Mouse (Mus musculus): ENCODE results near the gene Clstn3. TPM values are rescaled to one million over a fixed set of nuclear protein-coding genes. Genes with fewer than 3 reads are reported as not detected.

Gene Clstn3
- total RNA-seq, 2 experiments from 2014 or later: 0.60 to 1.6 TPM

DNA sequence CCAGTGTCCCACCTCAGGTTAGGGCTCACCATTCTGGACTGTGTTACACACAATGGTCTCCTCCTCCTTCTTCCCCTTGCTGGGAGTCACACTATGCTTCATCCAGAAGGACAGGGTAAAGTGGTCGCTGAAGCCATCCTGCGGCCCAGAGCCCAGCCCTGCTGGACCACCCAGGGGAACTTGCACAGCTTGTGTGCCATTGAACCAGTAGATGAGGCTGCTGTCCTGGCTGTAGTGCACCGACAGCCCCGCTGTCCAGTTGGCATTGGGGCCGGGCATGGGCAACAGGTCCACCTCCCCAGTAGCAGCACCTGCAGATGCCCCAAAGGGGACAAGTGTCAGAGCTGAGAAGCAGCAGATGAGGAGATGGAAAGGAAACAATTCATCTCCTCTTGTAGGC is 6.8 kb downstream of the Clstn3 start:
- no peak for DNase-seq
- intact Hi-C loops (cut with DNase I; ENCODE audit: low total_unique reads): no loop called here

DNA sequence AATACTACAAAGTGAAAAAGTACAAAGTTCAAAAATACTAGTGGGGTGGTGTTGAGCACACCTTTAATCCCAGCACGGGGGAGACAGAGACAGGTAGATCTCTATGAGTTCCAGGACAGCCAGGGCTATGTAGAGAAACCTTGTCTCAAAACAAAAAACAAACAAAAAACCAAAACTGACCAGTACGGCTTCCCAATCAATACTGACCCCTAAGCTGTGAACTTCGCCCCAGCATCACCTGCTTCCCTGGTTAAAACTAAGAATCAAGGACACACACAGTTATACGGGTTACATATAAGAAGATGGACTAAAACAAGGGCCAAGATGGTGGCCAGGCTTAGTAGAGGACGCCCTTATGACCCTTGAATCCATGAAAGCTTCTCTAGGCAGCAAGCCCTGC is 8.4 kb downstream of the Clstn3 start:
- intact Hi-C loops (cut with DNase I; ENCODE audit: low total_unique reads): no loop called here

GRCm38 (mm10) chr6:124453756-124454155 is 10.8 kb downstream of the Clstn3 start:
- no peak for DNase-seq
- intact Hi-C loops (cut with DNase I; ENCODE audit: low total_unique reads): no loop called here

More for the DNA sequence above, 8.4 kb downstream of the Clstn3 start:
- no peak for DNase-seq

DNA sequence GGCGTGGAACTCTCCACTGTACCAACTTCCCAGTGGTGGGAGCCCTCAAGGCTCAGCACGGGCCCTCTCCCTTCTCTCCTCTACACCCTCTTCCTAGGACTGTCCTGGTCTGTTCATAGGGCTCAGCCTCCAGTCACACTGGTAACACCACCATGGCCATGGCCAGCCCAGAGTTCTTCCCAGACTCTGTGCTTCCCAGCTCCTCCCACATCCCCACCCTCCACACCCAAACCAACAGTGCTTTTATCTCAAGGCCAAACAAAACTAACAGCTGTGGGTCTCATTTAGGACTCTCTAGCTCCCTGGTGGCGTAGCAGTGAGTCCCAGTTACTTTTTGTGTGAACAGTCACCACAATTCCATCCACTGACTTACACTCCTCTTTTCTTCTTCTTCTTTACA is 12.6 kb downstream of the Clstn3 start:
- no peak for DNase-seq
- intact Hi-C loops (cut with DNase I; ENCODE audit: low total_unique reads): no loop called here

DNA sequence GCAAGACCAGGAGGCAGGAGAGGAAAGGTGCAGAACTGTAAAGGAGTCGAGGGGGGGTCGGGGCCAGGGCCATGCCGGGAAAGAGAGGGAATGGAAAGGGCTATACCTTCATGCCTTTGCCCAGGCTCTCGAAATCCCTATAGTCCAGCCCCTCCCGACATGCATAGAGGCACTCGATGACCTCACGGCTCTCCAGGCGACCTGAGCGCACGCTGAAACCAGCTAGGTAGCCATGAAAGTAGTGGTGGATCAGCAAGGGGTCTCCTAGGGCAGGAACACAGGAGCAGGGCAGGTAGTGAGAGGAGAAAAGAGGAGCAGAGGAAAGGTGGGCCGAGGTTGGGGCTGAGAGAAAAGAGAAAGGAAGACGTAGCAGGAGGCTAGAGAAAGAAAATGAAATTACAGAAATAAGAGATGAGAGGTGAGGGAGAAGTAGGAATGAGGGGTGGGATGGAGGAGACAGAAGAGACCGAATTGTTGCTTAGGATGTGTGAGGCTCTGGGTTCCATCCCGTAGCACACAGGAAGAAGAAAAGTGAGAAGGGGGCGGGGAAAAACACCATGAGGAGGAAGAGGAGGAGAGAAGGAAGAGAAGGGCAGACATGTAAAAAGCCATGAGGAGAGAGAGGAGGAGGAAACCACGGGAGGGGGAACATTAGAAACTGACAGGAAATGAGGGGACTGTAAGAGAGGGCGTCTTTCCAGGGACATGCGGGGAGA is 14.8 kb downstream of the Clstn3 start:
- intact Hi-C loops (cut with DNase I; ENCODE audit: low total_unique reads): no loop called here
- DNase-seq: no peak

DNA sequence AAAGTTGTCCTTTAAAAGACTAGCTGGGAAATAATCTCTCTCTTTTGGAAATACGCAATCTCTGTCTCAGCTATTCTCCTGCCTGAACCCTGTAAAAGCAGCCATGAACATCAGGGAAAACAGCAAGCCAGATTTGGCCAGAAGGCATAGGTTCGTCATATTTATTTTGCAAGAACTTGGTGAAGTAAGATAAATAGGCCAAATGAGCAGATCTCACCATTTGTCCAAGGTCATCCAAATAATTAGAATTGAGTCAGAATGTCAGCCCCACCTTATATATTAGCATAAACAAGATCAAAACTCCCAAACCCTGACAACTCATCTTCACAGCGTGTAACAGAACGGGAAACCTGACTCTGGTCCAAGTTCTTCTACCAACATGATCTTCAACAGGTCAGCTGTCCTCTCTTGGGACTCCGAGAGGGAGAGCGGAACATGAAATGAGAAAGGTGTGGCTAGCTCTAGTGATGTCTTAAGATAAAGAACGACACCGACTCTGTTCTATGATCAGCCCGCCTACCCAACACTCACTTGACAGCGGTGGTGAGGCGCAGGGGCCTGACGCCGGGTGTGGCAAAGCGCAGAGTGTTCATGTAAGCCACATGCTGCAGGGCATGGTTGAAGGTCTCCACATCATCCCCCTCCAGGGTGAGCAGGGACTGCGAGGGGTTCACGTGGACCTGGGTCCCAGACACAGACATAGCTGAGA is 15.5 kb downstream of the Clstn3 start:
- intact Hi-C loops (cut with DNase I; ENCODE audit: low total_unique reads): no loop called here
- DNase-seq: no peak

DNA sequence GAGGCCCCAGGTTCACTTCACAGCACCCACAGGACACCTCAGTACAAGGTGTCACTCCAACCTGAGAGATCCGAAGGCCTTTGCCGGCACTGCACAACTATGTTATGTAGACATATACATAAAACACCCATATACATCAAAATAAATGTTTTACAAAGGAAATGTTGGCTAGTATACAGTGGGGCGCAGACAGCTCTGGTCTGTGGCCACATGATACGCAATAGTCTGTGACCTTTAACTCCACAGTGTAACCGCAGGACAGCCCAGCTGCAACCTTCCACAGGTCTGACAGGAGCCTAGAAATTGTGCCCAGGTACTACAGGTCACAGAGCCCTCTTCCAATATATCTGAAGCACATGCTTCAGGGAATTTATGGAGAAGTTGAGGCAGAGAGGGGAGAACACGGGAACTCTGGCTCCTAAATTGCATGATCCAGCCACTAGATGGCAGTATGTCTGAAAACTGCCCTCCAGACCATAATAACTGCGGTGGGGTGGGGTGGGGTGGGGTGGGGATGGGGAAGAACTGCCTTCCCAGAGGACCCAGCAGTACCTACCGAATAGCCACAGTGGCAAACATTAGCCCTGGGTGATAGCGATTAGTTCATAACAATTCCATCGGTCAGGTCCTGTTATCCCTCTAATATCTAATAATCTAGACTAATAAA is 16.3 kb downstream of the Clstn3 start:
- intact Hi-C loops (cut with DNase I; ENCODE audit: low total_unique reads): no loop called here

DNA sequence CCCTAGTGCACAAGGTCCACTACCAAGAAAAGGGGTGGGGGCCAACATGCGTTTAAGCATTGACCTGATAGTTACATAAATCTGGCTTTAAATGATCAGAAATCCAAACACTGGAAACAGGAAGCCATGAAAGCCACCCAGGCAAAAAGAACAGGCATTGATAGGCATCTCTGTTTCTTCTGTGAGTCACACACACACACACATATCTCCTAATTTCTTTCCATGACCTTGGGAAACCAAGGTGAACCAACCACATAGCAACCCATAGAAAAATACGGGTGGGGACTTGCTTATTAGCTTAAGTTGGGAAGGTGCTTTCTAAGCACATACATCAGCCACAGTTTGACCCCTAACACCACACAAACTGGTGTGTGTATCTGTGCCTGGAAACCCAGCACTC is 17.2 kb downstream of the Clstn3 start:
- intact Hi-C loops (cut with DNase I; ENCODE audit: low total_unique reads): no loop called here
- no peak for DNase-seq

More for the DNA sequence above, 16.3 kb downstream of the Clstn3 start:
- no peak for DNase-seq

DNA sequence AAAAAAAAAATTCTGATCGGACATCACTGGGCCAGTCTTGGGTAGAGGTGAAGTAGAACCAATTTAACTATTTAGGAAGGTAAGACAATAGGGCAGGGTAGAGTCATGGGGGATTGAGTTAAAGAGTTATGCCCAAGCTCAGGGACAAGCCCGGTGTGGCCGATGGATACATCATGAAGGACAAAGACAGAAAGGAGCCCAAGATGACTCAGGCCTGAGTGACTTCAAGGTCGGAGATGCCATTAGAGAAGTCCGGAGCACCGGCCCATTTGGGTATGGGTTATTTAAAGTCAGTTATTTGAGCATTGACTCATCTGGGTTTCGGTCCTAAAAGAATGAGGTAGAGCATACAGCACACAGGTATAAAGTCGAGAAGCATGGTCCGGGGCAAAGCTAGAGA is 18.1 kb downstream of the Clstn3 start:
- intact Hi-C loops (cut with DNase I; ENCODE audit: low total_unique reads): no loop called here
- no peak for DNase-seq

- intact Hi-C loops (cut with DNase I; ENCODE audit: low total_unique reads): no loop called here
- no peak for DNase-seq
Measured at GRCm38 (mm10) chr6:124446024-124446423, 18.6 kb downstream of the Clstn3 start.

DNA sequence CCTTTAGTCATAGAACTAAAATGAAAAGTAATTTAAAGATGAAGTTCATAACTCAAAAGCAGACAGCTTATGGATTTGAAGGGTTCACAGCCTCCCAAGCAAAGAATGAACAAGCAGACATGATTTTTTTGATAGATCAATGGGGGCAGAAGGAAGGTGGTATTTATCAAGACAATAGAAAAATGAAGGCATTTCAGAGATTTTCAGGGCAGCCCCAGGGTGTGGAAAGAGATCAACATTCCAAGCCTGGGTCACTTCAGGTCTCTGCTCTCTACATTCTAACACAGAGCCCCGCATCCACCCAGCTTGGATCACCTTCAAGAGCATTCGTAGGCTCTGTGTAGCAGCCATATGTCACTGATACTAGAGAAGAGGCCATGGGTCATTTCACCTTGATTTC is 21.3 kb downstream of the Clstn3 start:
- DNase-seq: no peak
- intact Hi-C loops (cut with DNase I; ENCODE audit: low total_unique reads): no loop called here

DNA sequence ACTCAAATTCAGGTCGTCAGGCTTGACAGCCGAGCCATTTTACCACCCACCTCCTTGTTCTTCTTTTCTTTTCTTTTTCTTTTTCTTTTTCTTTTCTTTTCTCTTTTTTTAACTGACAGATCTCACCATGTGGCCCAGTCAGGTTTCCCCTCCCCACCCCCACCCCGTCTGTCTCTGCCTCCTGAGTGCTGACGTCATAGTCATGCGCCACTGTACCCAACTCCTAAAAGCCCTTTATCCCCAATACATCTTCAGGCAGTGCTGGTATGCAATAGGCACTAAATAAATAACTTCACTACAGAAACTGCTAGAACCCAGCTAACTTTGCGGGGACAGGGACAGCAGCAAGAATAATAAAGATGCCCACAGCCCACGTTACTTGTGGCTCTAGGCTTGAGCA is 28.3 kb downstream of the Clstn3 start:
- DNase-seq: no peak
- intact Hi-C loops (cut with DNase I; ENCODE audit: low total_unique reads): no loop called here

GRCm38 (mm10) chr6:124435173-124435572 is 29.4 kb downstream of the Clstn3 start:
- no peak for DNase-seq
- intact Hi-C loops (cut with DNase I; ENCODE audit: low total_unique reads): no loop called here

DNA sequence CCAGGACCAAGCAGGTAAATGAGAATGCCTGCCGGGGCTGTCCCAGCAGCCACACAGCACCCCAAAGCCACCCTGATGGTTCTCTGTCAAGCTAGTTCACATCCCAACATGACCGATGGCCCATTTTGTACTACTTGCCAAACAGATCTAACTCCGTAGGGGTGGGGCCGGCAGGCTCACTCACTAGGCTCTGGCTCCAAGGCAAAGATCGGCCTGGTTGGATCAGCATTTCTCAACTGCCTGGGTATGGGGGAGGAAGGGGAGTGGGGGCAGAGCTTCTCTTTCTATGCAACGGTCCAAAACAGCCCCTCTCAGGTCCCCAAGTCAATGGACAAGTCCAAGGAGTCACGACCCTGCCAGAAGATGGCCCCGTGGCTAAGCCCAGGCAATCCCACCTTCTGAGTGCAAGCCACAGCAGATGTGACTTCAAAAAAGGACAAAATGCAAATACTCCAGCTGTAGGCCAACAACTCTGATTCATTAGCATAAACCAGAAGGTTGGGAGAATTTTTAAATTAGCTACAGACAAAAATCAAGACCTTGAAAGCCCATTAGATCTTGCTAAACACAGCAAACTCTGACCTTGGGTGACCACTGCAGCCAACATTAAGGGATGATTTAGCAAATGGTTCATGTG is 30.8 kb downstream of the Clstn3 start:
- intact Hi-C loops (cut with DNase I; ENCODE audit: low total_unique reads): no loop called here
- no peak for DNase-seq

DNA sequence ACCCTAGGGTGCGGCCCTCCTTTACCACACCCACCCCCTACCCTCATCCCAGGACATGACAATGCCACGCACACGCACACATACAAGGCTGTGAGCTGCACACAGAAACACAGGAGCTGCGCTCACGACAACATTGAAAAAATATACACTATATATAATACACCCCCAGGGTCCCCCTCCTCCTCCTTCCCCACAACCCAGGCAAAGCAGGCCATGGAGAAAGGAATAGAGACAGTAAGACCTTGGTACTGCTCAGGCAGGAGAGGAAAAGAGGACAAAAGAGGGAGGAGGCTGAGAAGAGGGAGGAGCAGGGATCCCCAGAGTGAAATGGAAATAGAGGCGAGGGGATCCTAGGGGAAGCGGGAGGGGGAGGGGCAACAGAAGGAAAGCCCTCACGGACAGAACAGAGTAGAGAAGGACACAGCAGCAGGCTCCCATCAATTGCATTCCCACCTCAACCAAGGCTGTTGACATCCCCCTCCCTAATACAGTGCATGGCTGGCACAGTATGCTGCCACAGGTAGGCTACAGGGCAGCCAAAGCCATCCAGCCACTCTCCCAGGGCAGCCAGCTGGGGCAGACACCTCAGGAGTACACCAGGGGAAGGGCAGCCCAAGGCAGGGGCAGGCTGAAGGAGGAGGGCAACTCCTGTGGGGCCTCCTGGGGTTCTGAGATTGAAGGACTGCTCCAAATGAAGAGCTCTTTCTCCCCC is 33.7 kb downstream of the Clstn3 start:
- intact Hi-C loops (cut with DNase I; ENCODE audit: low total_unique reads): no loop called here
- DNase-seq: no peak

DNA sequence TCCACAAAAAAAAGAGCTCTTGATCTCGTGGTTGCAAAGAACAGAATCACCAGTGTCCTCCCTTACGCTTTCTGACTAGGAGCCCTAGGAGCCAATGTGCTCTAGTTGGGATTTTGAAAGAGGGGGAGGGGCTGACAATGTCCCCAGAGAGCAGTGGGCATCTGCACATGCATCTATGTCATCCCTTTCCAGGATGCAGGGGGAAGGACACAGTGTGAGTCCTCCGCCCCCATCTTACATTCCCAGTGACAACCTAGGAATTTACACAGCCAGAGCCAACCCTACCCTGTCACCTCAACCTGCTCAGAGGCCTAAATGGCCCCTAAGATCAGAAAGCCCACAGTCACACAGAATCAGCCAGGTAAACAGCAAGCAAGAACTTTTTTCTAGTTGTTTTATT is 34.2 kb downstream of the Clstn3 start:
- no peak for DNase-seq
- intact Hi-C loops (cut with DNase I; ENCODE audit: low total_unique reads): no loop called here

GRCm38 (mm10) chr6:124427791-124428576 is 36.6 kb downstream of the Clstn3 start:
- DNase-seq: peak; percentile 29
- intact Hi-C loops (cut with DNase I; ENCODE audit: low total_unique reads): no loop called here

DNA sequence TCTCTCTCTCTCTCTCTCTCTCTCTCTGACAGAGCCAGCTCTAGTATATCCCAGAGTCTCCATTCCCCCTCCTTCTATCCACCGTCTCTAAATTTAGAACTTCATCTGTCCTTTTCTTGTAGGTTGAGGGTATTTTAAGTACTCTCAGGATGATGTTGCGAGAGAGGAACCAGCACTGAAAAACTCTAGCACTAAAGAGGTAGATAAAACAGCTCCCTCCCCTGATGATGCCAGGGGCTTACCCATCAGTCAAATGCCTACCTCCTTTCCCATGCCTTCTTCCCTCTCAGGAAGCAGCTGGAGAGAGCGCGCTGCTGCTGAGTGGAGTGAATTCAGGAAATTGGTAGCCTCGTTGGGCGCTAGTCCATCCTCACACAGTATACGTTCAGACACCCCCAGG is 37.3 kb downstream of the Clstn3 start:
- DNase-seq: no peak
- intact Hi-C loops (cut with DNase I; ENCODE audit: low total_unique reads): no loop called here

DNA sequence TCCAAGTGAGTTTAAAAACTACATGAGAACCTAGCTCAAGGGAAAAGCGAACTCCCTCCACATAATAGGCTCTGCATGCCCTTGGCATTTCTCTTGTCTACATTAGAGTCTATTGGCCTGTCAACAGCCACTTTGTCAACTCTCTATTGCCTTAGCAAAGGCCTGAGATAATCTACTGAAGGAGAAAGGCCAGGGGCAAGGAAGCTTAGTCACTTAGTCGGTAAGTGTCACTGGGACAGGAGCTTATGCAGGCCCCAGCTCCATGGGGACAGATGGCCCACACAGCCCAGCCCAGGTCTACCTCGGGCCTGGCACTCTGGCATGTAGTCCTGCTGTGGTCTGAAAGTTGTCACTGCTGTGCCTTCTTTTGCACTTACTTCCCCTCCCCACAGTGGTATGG is 38.0 kb downstream of the Clstn3 start:
- no peak for DNase-seq
- intact Hi-C loops (cut with DNase I; ENCODE audit: low total_unique reads): no loop called here
